Mouse (Mus musculus): ENCODE data around the gene Rgn. TPM values are rescaled to one million over a fixed set of nuclear protein-coding genes. Genes with fewer than 3 reads are reported as not detected.

The Rgn gene
- polyA plus RNA-seq, 1 experiment: not detected

GRCm38 (mm10) chrX:20563941-20564340 lies 14.4 kb downstream of the Rgn start:
- TF ChIP-seq POLR2A (IDR thresholded peaks at IDR 0.05; ENCODE audit: low read depth, low read length) (no peak), CTCF (IDR thresholded peaks at IDR 0.05; ENCODE audit: borderline replicate concordance, insufficient read depth, low read length) (no peak)
- Histone ChIP-seq H3K4me3 (ENCODE audit: insufficient read depth, low read length) (no peak overlapping the region), H3K27ac (ENCODE audit: insufficient read depth, low read length) (no peak overlapping the region), H3K4me1 (ENCODE audit: control insufficient read depth, insufficient read depth, low read length) (no peaks in the 10 kb centered on the region)

- no peak for TF ChIP-seq CTCF (IDR thresholded peaks at IDR 0.05; ENCODE audit: borderline replicate concordance, insufficient read depth, low read length)
- TF ChIP-seq POLR2A (IDR thresholded peaks at IDR 0.05; ENCODE audit: low read depth, low read length): no peak
- no peak overlapping the region for H3K27ac ChIP-seq (ENCODE audit: insufficient read depth, low read length)
Observed at GRCm38 (mm10) chrX:20571024-20571423, 21.4 kb downstream of the Rgn start.

DNA sequence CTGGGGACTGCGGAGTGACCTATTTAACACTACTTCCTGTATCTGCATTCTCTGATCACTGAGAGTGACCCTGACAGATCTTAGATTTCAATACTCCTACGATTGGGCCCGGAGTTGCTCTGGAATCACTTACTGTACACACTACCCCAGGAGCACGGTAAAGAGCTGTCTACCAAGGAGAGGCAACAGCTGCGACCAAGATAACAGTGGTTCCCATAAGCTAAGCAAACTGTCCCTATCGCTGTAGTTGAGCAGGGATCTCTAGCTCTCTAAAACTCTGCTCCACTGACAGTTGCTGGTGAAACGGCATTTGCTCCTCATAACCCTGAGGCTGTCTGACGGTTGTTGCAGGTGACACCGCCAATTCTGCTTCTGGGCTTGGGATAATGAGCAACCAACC lies 23.1 kb downstream of the Rgn start:
- Histone ChIP-seq H3K4me3 (ENCODE audit: insufficient read depth, low read length) (no peak overlapping the region), H3K4me1 (ENCODE audit: control insufficient read depth, insufficient read depth, low read length) (no peaks in the 10 kb centered on the region), H3K27ac (ENCODE audit: insufficient read depth, low read length) (no peak overlapping the region)
- no peak for TF ChIP-seq CTCF (IDR thresholded peaks at IDR 0.05; ENCODE audit: borderline replicate concordance, insufficient read depth, low read length)
- no peak for TF ChIP-seq POLR2A (IDR thresholded peaks at IDR 0.05; ENCODE audit: low read depth, low read length)

More at GRCm38 (mm10) chrX:20571024-20571423, 21.4 kb downstream of the Rgn start:
- Histone ChIP-seq H3K4me1 (ENCODE audit: control insufficient read depth, insufficient read depth, low read length) (no peaks in the 10 kb centered on the region), H3K4me3 (ENCODE audit: insufficient read depth, low read length) (no peak overlapping the region)

GRCm38 (mm10) chrX:20573927-20574326 lies 24.3 kb downstream of the Rgn start:
- H3K4me1 ChIP-seq (ENCODE audit: control insufficient read depth, insufficient read depth, low read length): no peaks in the 10 kb centered on the region
- no peak overlapping the region for H3K4me3 ChIP-seq (ENCODE audit: insufficient read depth, low read length)
- TF ChIP-seq CTCF (IDR thresholded peaks at IDR 0.05; ENCODE audit: borderline replicate concordance, insufficient read depth, low read length) (no peak), POLR2A (IDR thresholded peaks at IDR 0.05; ENCODE audit: low read depth, low read length) (no peak)
- no peak overlapping the region for H3K27ac ChIP-seq (ENCODE audit: insufficient read depth, low read length)

DNA sequence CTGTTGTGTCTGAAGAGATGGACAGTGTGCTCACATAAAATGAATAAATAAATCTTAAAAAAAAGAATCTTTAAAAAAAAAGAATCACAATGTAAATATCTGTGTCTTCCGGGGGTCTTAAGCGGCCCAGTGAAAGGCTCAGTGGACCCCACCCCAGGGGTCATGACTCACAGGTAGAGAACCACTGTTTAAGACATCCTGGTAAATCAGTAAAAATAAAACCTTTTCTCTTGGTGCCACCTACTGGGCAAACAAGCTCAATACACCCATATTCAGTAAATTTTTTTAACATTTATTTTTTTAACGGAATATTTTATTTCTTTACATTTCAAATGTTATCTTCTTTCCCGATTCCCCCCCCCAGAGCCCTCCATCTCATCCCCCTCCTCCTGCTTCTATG lies 38.4 kb downstream of the Rgn start:
- TF ChIP-seq CTCF (IDR thresholded peaks at IDR 0.05; ENCODE audit: borderline replicate concordance, insufficient read depth, low read length) (no peak), POLR2A (IDR thresholded peaks at IDR 0.05; ENCODE audit: low read depth, low read length) (no peak)
- no peak overlapping the region for H3K4me3 ChIP-seq (ENCODE audit: insufficient read depth, low read length)
- no peak overlapping the region for H3K27ac ChIP-seq (ENCODE audit: insufficient read depth, low read length)
- H3K4me1 ChIP-seq (ENCODE audit: control insufficient read depth, insufficient read depth, low read length): no peaks in the 10 kb centered on the region

DNA sequence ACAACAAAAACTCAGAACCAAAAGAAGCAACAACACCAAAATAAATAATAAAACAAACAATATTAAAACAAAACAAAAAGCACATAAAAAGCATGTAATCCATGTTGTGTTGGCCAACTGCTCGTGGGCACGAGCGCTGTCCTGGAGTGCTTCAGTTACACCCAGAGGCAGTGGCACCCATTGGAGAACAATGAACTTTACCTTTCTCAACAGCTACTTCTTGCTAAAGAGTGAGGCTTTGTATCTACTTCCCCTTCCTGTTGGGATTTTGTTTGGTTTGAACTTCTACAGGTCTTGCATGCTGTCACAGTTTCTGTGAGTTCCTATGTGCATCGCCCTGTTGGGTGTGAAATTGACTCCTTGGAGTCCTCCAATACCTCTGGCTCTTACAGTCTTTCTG lies 58.9 kb downstream of the Rgn start:
- no peak overlapping the region for H3K4me3 ChIP-seq (ENCODE audit: insufficient read depth, low read length)
- TF ChIP-seq CTCF (IDR thresholded peaks at IDR 0.05; ENCODE audit: borderline replicate concordance, insufficient read depth, low read length) (no peak), POLR2A (IDR thresholded peaks at IDR 0.05; ENCODE audit: low read depth, low read length) (no peak)
- H3K27ac ChIP-seq (ENCODE audit: insufficient read depth, low read length): no peak overlapping the region
- H3K4me1 ChIP-seq (ENCODE audit: control insufficient read depth, insufficient read depth, low read length): no peaks in the 10 kb centered on the region

Other genes with a start within 250 kb of the Rgn start
- gene Rp2, start 185.3 kb upstream of the Rgn start, polyA plus RNA-seq (2011; ENCODE audit: insufficient read length, low read depth, missing spikeins): 24.0 and 27.0 TPM in 2 replicates
- 7.0 and 9.1 TPM in 2 replicates for gene Jade3, start 124.1 kb upstream of the Rgn start, polyA plus RNA-seq (2011; ENCODE audit: insufficient read length, low read depth, missing spikeins)
- gene Rbm10, start 67.7 kb downstream of the Rgn start, polyA plus RNA-seq (2011; ENCODE audit: insufficient read length, low read depth, missing spikeins): 25.6 and 28.7 TPM in 2 replicates
- gene Ndufb11, start 67.8 kb downstream of the Rgn start, polyA plus RNA-seq (2011; ENCODE audit: insufficient read length, low read depth, missing spikeins): 116 and 126 TPM in 2 replicates
- gene Uba1, start 108.5 kb downstream of the Rgn start, polyA plus RNA-seq (2011; ENCODE audit: insufficient read length, low read depth, missing spikeins): 312 and 384 TPM in 2 replicates
- 129 and 141 TPM in 2 replicates for gene Cdk16, start 138.2 kb downstream of the Rgn start, polyA plus RNA-seq (2011; ENCODE audit: insufficient read length, low read depth, missing spikeins)
- 13.1 and 22.9 TPM in 2 replicates for gene Usp11, start 154.1 kb downstream of the Rgn start, polyA plus RNA-seq (2011; ENCODE audit: insufficient read length, low read depth, missing spikeins)
- 76.4 and 90.9 TPM in 2 replicates for gene Araf, start 248.0 kb downstream of the Rgn start, polyA plus RNA-seq (2011; ENCODE audit: insufficient read length, low read depth, missing spikeins)